Mouse (Mus musculus): Measurements from ENCODE around the gene Eml5. TPM values are rescaled to one million over a fixed set of nuclear protein-coding genes. Genes with fewer than 3 reads are reported as not detected.

The Eml5 gene
- polyA plus RNA-seq, 1 experiment from 2014 or later = 26.2 TPM

DNA sequence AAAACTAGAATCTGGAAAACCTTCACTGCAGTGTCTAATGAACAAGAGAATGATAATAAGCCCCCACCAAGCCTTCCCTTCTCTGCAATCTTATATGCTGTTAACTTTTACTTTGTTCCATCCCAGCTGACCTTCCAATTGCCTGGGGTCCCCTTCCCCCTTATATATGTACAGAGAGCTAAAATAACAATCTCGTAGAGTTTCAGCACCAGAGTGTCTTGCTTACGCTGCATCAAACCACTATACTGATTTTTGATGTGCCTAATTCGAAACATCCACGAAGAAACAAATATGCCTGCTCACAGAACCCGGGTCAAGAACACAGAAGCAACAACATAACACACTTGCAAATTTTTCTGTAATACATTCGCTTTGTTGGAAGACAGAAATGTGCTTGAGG, 1.6 kb downstream of the Eml5 start:
- WGBS = 32% methylated on average over 6 of the region's 6 CpGs
- H3K4me3 ChIP-seq (ENCODE audit: low read depth, low read length) = peak overlapping the region; percentile 69
- H3K9ac ChIP-seq (ENCODE audit: low read depth, low read length) = peak overlapping the region; percentile 86
- H3K4me1 ChIP-seq (ENCODE audit: control insufficient read depth, insufficient read depth, low read length) = peaks cover 17% of the 10 kb centered on the region
- H3K27me3 ChIP-seq (ENCODE audit: control insufficient read depth, insufficient read depth, low read depth, low read length) = no peaks in the 10 kb centered on the region
- no peak for ATAC-seq
- no peaks in the 10 kb centered on the region for H3K9me3 ChIP-seq (replicated peaks; ENCODE audit: control insufficient read depth, low read length, poor library complexity, severe bottlenecking)
- H3K36me3 ChIP-seq (ENCODE audit: control insufficient read depth, insufficient read depth, low read length) = no peaks in the 10 kb centered on the region
- peak overlapping the region; percentile 60 for H3K4me2 ChIP-seq (ENCODE audit: low read length)
- no peak overlapping the region for H3K27ac ChIP-seq (ENCODE audit: low read length)

GRCm38 (mm10) chr12:98896761-98897160, 4.5 kb downstream of the Eml5 start:
- H3K4me2 ChIP-seq (ENCODE audit: low read length) = no peak overlapping the region
- no peak for ATAC-seq
- peaks cover 17% of the 10 kb centered on the region for H3K4me1 ChIP-seq (ENCODE audit: control insufficient read depth, insufficient read depth, low read length)
- no peaks in the 10 kb centered on the region for H3K36me3 ChIP-seq (ENCODE audit: control insufficient read depth, insufficient read depth, low read length)
- no peaks in the 10 kb centered on the region for H3K9me3 ChIP-seq (replicated peaks; ENCODE audit: control insufficient read depth, low read length, poor library complexity, severe bottlenecking)
- H3K9ac ChIP-seq (ENCODE audit: low read depth, low read length) = no peak overlapping the region
- WGBS = 80% methylated on average over 1 of the region's 1 CpGs
- H3K4me3 ChIP-seq (ENCODE audit: low read depth, low read length) = no peak overlapping the region
- H3K27ac ChIP-seq (ENCODE audit: low read length) = no peak overlapping the region
- no peaks in the 10 kb centered on the region for H3K27me3 ChIP-seq (ENCODE audit: control insufficient read depth, insufficient read depth, low read depth, low read length)

DNA sequence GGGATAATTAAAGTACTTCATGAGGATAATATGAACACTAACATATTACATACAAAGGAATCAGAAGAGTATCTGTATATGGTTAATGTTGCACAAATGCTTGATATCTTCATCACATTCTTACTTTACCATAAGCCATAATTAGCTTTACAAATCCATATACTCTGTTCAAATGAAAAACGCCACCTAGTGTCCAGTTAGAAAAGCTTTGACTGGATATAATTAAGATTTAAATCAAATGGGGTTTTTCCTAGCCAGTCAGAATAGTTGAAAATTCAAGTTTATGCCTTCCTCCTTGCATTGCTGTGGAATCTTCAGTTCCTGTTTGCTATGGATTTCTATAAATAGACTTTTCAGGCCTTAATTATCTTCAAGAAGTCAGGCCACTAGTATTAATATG, 16.8 kb downstream of the Eml5 start:
- H3K27ac ChIP-seq (ENCODE audit: low read length) = no peak overlapping the region

DNA sequence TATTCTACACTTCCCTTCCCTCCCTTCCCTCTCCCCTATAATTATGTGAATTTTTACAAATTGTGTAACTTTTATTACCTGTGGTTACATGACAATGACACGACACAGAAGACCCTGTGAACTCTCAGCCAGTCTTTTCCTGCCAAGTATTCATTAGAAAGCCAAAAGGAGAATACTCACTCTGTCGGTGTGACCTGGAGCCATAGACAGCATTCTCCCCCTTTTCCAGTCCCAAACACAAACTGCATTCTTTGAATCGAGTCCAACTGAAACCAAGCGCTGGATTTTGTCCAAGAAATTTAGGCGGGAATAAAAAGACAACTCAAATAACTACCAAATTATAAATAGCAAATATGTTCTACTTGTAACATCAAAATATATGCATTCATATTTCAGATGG, 19.5 kb downstream of the Eml5 start:
- no peak overlapping the region for H3K9ac ChIP-seq (ENCODE audit: low read depth, low read length)
- WGBS = 57% methylated on average over 5 of the region's 5 CpGs
- no peak overlapping the region for H3K4me3 ChIP-seq (ENCODE audit: low read depth, low read length)
- H3K27me3 ChIP-seq (ENCODE audit: control insufficient read depth, insufficient read depth, low read depth, low read length) = no peaks in the 10 kb centered on the region
- H3K4me1 ChIP-seq (ENCODE audit: control insufficient read depth, insufficient read depth, low read length) = 0 out of 2 replicates have a peak, but pooled peaks cover 2% of the 10 kb centered on the region
- no peak for ATAC-seq
- no peak overlapping the region for H3K4me2 ChIP-seq (ENCODE audit: low read length)
- H3K9me3 ChIP-seq (replicated peaks; ENCODE audit: control insufficient read depth, low read length, poor library complexity, severe bottlenecking) = no peaks in the 10 kb centered on the region
- H3K36me3 ChIP-seq (ENCODE audit: control insufficient read depth, insufficient read depth, low read length) = no peaks in the 10 kb centered on the region
- H3K27ac ChIP-seq (ENCODE audit: low read length) = no peak overlapping the region

More for the DNA sequence above, 16.8 kb downstream of the Eml5 start:
- no peaks in the 10 kb centered on the region; the same call in 1 of the 2 replicates for H3K36me3 ChIP-seq (ENCODE audit: control insufficient read depth, insufficient read depth, low read length)
- H3K9ac ChIP-seq (ENCODE audit: low read depth, low read length) = no peak overlapping the region
- H3K4me1 ChIP-seq (ENCODE audit: control insufficient read depth, insufficient read depth, low read length) = no peaks in the 10 kb centered on the region
- no peak overlapping the region for H3K4me3 ChIP-seq (ENCODE audit: low read depth, low read length)
- no peaks in the 10 kb centered on the region for H3K9me3 ChIP-seq (replicated peaks; ENCODE audit: control insufficient read depth, low read length, poor library complexity, severe bottlenecking)
- ATAC-seq = no peak
- H3K4me2 ChIP-seq (ENCODE audit: low read length) = no peak overlapping the region
- 6% methylated on average over 1 of the region's 1 CpGs for WGBS
- H3K27me3 ChIP-seq (ENCODE audit: control insufficient read depth, insufficient read depth, low read depth, low read length) = no peaks in the 10 kb centered on the region

GRCm38 (mm10) chr12:98878693-98879092, 22.6 kb downstream of the Eml5 start:
- 17% methylated on average over 1 of the region's 1 CpGs for WGBS
- ATAC-seq = no peak; the same call in 1 of the 2 replicates

DNA sequence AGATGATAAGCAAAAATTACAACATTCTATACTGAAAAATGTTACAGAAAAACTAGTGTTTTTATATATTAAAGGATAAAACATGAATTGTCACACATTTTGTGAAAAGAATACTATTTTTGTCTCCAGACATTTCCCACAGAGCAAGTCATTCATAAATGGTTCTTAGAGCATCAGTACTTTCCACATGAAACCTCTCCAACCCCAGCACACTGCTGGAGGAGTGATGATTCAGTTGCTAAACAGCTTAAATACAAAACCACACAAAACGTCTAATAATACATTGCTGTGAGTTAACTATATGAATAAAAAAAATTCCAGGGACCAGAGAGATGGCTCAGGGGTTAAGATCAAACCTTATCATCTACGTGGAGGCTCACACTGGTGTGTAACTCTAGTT, 26.1 kb downstream of the Eml5 start:
- no peaks in the 10 kb centered on the region for H3K27me3 ChIP-seq (ENCODE audit: control insufficient read depth, insufficient read depth, low read depth, low read length)

More at GRCm38 (mm10) chr12:98878693-98879092, 22.6 kb downstream of the Eml5 start:
- no peak overlapping the region for H3K4me2 ChIP-seq (ENCODE audit: low read length)
- H3K4me1 ChIP-seq (ENCODE audit: control insufficient read depth, insufficient read depth, low read length) = 0 out of 2 replicates have a peak, but pooled peaks cover 2% of the 10 kb centered on the region
- H3K9me3 ChIP-seq (replicated peaks; ENCODE audit: control insufficient read depth, low read length, poor library complexity, severe bottlenecking) = no peaks in the 10 kb centered on the region
- H3K27ac ChIP-seq (ENCODE audit: low read length) = no peak overlapping the region
- H3K27me3 ChIP-seq (ENCODE audit: control insufficient read depth, insufficient read depth, low read depth, low read length) = no peaks in the 10 kb centered on the region
- H3K9ac ChIP-seq (ENCODE audit: low read depth, low read length) = no peak overlapping the region
- no peak overlapping the region for H3K4me3 ChIP-seq (ENCODE audit: low read depth, low read length)
- no peaks in the 10 kb centered on the region for H3K36me3 ChIP-seq (ENCODE audit: control insufficient read depth, insufficient read depth, low read length)

DNA sequence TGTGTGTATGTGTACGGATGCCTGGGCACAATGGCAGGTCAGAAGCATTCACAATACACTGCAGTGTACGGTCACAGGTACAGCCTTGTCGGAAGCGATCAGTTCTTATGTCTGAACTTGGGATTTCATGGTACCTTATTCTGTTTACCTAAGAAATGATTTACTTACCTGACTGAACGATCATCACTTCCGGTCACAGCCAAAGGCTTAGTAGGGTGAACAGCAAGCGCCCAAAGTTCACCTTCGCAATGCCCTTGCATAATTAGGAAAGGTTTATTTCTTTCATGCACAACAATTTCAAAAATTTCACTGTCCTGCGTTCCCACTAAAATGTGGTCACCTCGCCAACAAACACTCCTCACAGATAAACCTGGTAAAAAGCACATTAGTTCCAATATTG, 28.4 kb downstream of the Eml5 start:
- Histone ChIP-seq H3K4me2 (ENCODE audit: low read length) (no peak overlapping the region), H3K27ac (ENCODE audit: low read length) (no peak overlapping the region), H3K9ac (ENCODE audit: low read depth, low read length) (no peak overlapping the region), H3K9me3 (replicated peaks; ENCODE audit: control insufficient read depth, low read length, poor library complexity, severe bottlenecking) (no peaks in the 10 kb centered on the region), H3K27me3 (ENCODE audit: control insufficient read depth, insufficient read depth, low read depth, low read length) (no peaks in the 10 kb centered on the region), H3K4me1 (ENCODE audit: control insufficient read depth, insufficient read depth, low read length) (no peaks in the 10 kb centered on the region), H3K36me3 (ENCODE audit: control insufficient read depth, insufficient read depth, low read length) (0 out of 2 replicates have a peak, but pooled peaks cover 4% of the 10 kb centered on the region), H3K4me3 (ENCODE audit: low read depth, low read length) (no peak overlapping the region)
- 96% methylated on average over 10 of the region's 10 CpGs for WGBS
- no peak for ATAC-seq

More for the DNA sequence above, 26.1 kb downstream of the Eml5 start:
- Histone ChIP-seq H3K4me1 (ENCODE audit: control insufficient read depth, insufficient read depth, low read length) (0 out of 2 replicates have a peak, but pooled peaks cover 2% of the 10 kb centered on the region), H3K9ac (ENCODE audit: low read depth, low read length) (no peak overlapping the region), H3K4me3 (ENCODE audit: low read depth, low read length) (no peak overlapping the region), H3K36me3 (ENCODE audit: control insufficient read depth, insufficient read depth, low read length) (no peaks in the 10 kb centered on the region), H3K27ac (ENCODE audit: low read length) (no peak overlapping the region), H3K4me2 (ENCODE audit: low read length) (no peak overlapping the region), H3K9me3 (replicated peaks; ENCODE audit: control insufficient read depth, low read length, poor library complexity, severe bottlenecking) (no peaks in the 10 kb centered on the region)
- 67% methylated on average over 2 of the region's 2 CpGs for WGBS
- ATAC-seq = no peak

DNA sequence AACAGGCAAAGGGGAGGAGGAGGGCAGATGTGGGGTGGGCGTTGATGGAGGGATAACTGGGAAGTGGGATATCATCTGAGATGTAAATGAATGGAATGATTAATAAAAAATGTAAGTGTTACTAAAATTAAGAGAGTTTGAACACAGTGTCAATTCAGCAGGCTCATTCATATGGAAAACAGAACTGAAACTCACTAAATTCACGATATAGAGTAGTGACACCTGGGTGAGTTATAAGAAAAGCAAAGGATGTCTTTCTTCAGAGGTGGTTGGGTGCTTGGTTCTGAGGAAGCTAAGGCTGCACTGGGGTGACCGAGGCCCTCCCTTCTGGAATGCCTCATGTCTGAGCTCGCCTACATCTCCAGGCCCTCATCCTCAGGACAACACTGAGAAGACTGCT, 37.8 kb downstream of the Eml5 start:
- 93% methylated on average over 4 of the region's 4 CpGs for WGBS
- no peaks in the 10 kb centered on the region for H3K27me3 ChIP-seq (ENCODE audit: control insufficient read depth, insufficient read depth, low read depth, low read length)
- H3K4me1 ChIP-seq (ENCODE audit: control insufficient read depth, insufficient read depth, low read length) = no peaks in the 10 kb centered on the region
- no peak overlapping the region for H3K9ac ChIP-seq (ENCODE audit: low read depth, low read length)
- ATAC-seq = no peak
- H3K4me2 ChIP-seq (ENCODE audit: low read length) = no peak overlapping the region
- no peak overlapping the region for H3K27ac ChIP-seq (ENCODE audit: low read length)
- peaks cover 2% of the 10 kb centered on the region; the same call in 1 of the 2 replicates for H3K9me3 ChIP-seq (replicated peaks; ENCODE audit: control insufficient read depth, low read length, poor library complexity, severe bottlenecking)
- H3K36me3 ChIP-seq (ENCODE audit: control insufficient read depth, insufficient read depth, low read length) = peaks cover 15% of the 10 kb centered on the region
- H3K4me3 ChIP-seq (ENCODE audit: low read depth, low read length) = no peak overlapping the region

DNA sequence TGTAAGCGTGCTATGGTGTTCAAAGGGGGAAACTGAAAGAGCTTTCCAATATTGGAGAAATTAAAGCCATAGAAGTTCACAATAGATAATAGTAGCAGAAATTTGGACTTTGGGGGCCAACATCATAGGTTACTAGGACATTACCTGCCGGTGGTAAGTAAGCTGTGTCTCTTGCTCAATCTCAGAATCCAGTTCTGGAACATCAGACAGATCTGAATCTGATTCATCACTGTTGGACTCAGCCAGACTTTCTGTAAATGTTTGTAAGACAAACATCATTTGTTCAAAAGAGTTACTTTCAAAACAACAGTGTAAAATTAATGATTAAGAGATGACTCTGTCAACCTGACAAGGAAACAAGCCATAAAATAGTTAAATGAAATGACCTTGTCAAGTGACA, 41.0 kb downstream of the Eml5 start:
- peaks cover 15% of the 10 kb centered on the region for H3K36me3 ChIP-seq (ENCODE audit: control insufficient read depth, insufficient read depth, low read length)
- ATAC-seq = no peak
- WGBS = 98% methylated on average over 2 of the region's 2 CpGs
- no peak overlapping the region for H3K4me3 ChIP-seq (ENCODE audit: low read depth, low read length)
- no peaks in the 10 kb centered on the region for H3K4me1 ChIP-seq (ENCODE audit: control insufficient read depth, insufficient read depth, low read length)
- peaks cover 2% of the 10 kb centered on the region; the same call in 1 of the 2 replicates for H3K9me3 ChIP-seq (replicated peaks; ENCODE audit: control insufficient read depth, low read length, poor library complexity, severe bottlenecking)
- no peaks in the 10 kb centered on the region for H3K27me3 ChIP-seq (ENCODE audit: control insufficient read depth, insufficient read depth, low read depth, low read length)
- no peak overlapping the region for H3K27ac ChIP-seq (ENCODE audit: low read length)
- no peak overlapping the region for H3K4me2 ChIP-seq (ENCODE audit: low read length)
- H3K9ac ChIP-seq (ENCODE audit: low read depth, low read length) = no peak overlapping the region
